Mouse (Mus musculus) common myeloid progenitor, adult 5-6 weeks (primary cell): ENCODE measurements around the gene Mettl7a1. TPM values are rescaled to one million over a fixed set of nuclear protein-coding genes. Genes with fewer than 3 reads are reported as not detected.
"Not testable (repeated sequence)": the region's sequence is repeated elsewhere in the genome, so short reads cannot be mapped to it uniquely, and the experiment has no call there.

Source experiments
- ATAC-seq: replicated peaks from 2 replicates; pipeline ENCODE4 v1.8.0; 2016; ENCODE audit warnings: low read depth, mild to moderate bottlenecking, moderate TSS enrichment, inconsistent platforms; ENCODE audit not compliant: poor library complexity, severe bottlenecking
- total RNA-seq: library from RNA; stranded (forward); fragments of 200-1000, 187-1606 nt; gene quantifications from 2 replicates; pipeline ENCODE4 v1.2.3, GENCODE M21; 2017

Gene Mettl7a1
- total RNA-seq, 1 experiment from 2014 or later, result 68.5 TPM

- no peak for ATAC-seq
Measured at GRCm38 (mm10) chr15:100292326-100292725, 11.6 kb upstream of the Mettl7a1 start.

GRCm38 (mm10) chr15:100297856-100298255, 6.1 kb upstream of the Mettl7a1 start:
- no peak for ATAC-seq

GRCm38 (mm10) chr15:100300499-100300898, 3.4 kb upstream of the Mettl7a1 start:
- ATAC-seq, result no peak

GRCm38 (mm10) chr15:100301556-100301955, 2.4 kb upstream of the Mettl7a1 start:
- ATAC-seq, result no peak

GRCm38 (mm10) chr15:100303428-100304018, 417 bp upstream of the Mettl7a1 start:
- ATAC-seq, result no peak

GRCm38 (mm10) chr15:100306201-100306600, 2.3 kb downstream of the Mettl7a1 start:
- no peak for ATAC-seq

- ATAC-seq, result peak; percentile 30; the same call in 1 of the 2 replicates
Measured at GRCm38 (mm10) chr15:100307438-100308096, 3.6 kb downstream of the Mettl7a1 start.

- ATAC-seq, result peak; percentile 84
Measured at GRCm38 (mm10) chr15:100312346-100312745, 8.4 kb downstream of the Mettl7a1 start.

GRCm38 (mm10) chr15:100314448-100315145, 10.7 kb downstream of the Mettl7a1 start:
- ATAC-seq, result no peak

GRCm38 (mm10) chr15:100318014-100318671, 14.2 kb downstream of the Mettl7a1 start:
- 0 out of 2 replicates have a peak, but pooled peaks have one; percentile 18 for ATAC-seq

- no peak for ATAC-seq
Measured at GRCm38 (mm10) chr15:100319884-100320283, 15.9 kb downstream of the Mettl7a1 start.

GRCm38 (mm10) chr15:100320295-100320905, 16.5 kb downstream of the Mettl7a1 start:
- ATAC-seq, result no peak

GRCm38 (mm10) chr15:100321134-100321533, 17.2 kb downstream of the Mettl7a1 start:
- no peak; the same call in 1 of the 2 replicates for ATAC-seq

- ATAC-seq, result peak; percentile 87
Measured at GRCm38 (mm10) chr15:100324021-100324591, 20.2 kb downstream of the Mettl7a1 start.

- ATAC-seq, result no peak
Measured at GRCm38 (mm10) chr15:100325235-100325634, 21.3 kb downstream of the Mettl7a1 start.

- ATAC-seq, result not testable (repeated sequence)
Measured at GRCm38 (mm10) chr15:100328089-100328488, 24.1 kb downstream of the Mettl7a1 start.

GRCm38 (mm10) chr15:100329336-100329735, 25.4 kb downstream of the Mettl7a1 start:
- not testable (repeated sequence) for ATAC-seq

GRCm38 (mm10) chr15:100330739-100331138, 26.8 kb downstream of the Mettl7a1 start:
- no peak for ATAC-seq

GRCm38 (mm10) chr15:100332077-100332961, 28.4 kb downstream of the Mettl7a1 start:
- ATAC-seq, result peak; percentile 86
